Mouse (Mus musculus) heart, embryonic 14.5 days (tissue): Measurements from ENCODE around the gene Ddx52. TPM values are rescaled to one million over a fixed set of nuclear protein-coding genes. Genes with fewer than 3 reads are reported as not detected.

ENCODE experiments used
- ATAC-seq: fragments of 200-750 bp; cut with Nextera tagmentation; 2 replicates; pipeline ENCODE4 v1.8.0; 2017; ENCODE audit warnings: low read depth, moderate TSS enrichment; ENCODE audit not compliant: insufficient number of reproducible peaks, insufficient read depth, low FRiP score
- H3K27ac ChIP-seq, 2 experiments: fragments of 200-500 bp in 1 of 2; fragments of 300-500 bp in 1 of 2; sonication (generic) in 1 of 2; replicated peaks in 1 of 2; 2 replicates each; pipeline ENCODE4 v1.5.1; 2012 to 2014; ENCODE audit warnings: low read depth in 2 of 2, low read length in 2 of 2, control low read depth in 1 of 2, mild to moderate bottlenecking in 1 of 2, mixed read lengths in 1 of 2; ENCODE audit not compliant: control insufficient read depth in 1 of 2, insufficient read depth in 1 of 2
- H3K27me3 ChIP-seq: fragments of 300-500 bp; sonication (generic); 2 replicates; pipeline ENCODE4 v1.6.1; 2014; ENCODE audit warnings: mild to moderate bottlenecking, low read length, control low read depth; ENCODE audit not compliant: control insufficient read depth, insufficient read depth
- H3K36me3 ChIP-seq: fragments of 300-500 bp; sonication (generic); 2 replicates; pipeline ENCODE4 v1.6.1; 2014; ENCODE audit warnings: mild to moderate bottlenecking, control low read depth, low read length, mixed read lengths; ENCODE audit not compliant: control insufficient read depth, insufficient read depth
- H3K4me1 ChIP-seq, 2 experiments: fragments of 200-500 bp in 1 of 2; fragments of 300-500 bp in 1 of 2; sonication (generic) in 1 of 2; 2 replicates each; pipeline ENCODE4 v1.6.1; 2012 to 2014; ENCODE audit warnings: low read length in 2 of 2, control low read depth in 1 of 2, mixed read lengths in 1 of 2; ENCODE audit not compliant: control insufficient read depth in 2 of 2, insufficient read depth in 2 of 2
- H3K4me2 ChIP-seq: fragments of 300-500 bp; sonication (generic); 2 replicates; pipeline ENCODE4 v1.6.1; 2014; ENCODE audit warnings: mild to moderate bottlenecking, low read length
- H3K4me3 ChIP-seq, 2 experiments: fragments of 200-500 bp in 1 of 2; fragments of 300-500 bp in 1 of 2; sonication (generic) in 1 of 2; 2 replicates each; pipeline ENCODE4 v1.5.1; 2012 to 2014; ENCODE audit warnings: low read length in 2 of 2, mild to moderate bottlenecking in 2 of 2, control low read depth in 1 of 2, low read depth in 1 of 2, moderate library complexity in 1 of 2; ENCODE audit not compliant: control insufficient read depth in 1 of 2, insufficient read depth in 1 of 2
- H3K9ac ChIP-seq: fragments of 300-500 bp; sonication (generic); 2 replicates; pipeline ENCODE4 v1.6.1; 2014; ENCODE audit warnings: mild to moderate bottlenecking, low read length
- H3K9me3 ChIP-seq: fragments of 300-500 bp; sonication (generic); 2 replicates; pipeline ENCODE4 v1.6.1; 2016; ENCODE audit warnings: low read length, control low read depth; ENCODE audit not compliant: control insufficient read depth
- WGBS: fragments of 180-500 bp; shearing (Covaris S2); extraction: QIAGEN DNeasy Blood & Tissue Kit; methylation state at CpG from one replicate; pipeline ENCODE4 v1.1.7; 2014; 5-methylcytosine and 5-hydroxymethylcytosine counted together
- polyA plus RNA-seq: library from polyadenylated mRNA; unstranded; fragments of >200 nt; fragmentation: Nextera tagmentation; extraction: Ambion mirVana; gene quantifications from 2 replicates; pipeline ENCODE4 v1.2.1, GENCODE M21; 2014

The Ddx52 gene
- 19.7 and 21.8 TPM in 2 replicates for polyA plus RNA-seq

GRCm38 (mm10) chr11:83941950-83942840 is at the start of gene Ddx52:
Gene Ddx52, plus strand, starts transcription at chr11:83942062.
- Histone ChIP-seq H3K4me3 (peak within 1 kb of the TSS; percentile 92 to 97), H3K9ac (peak within 1 kb of the TSS; percentile 95), H3K9me3 (no peaks in the 10 kb centered on the region), H3K36me3 (peaks cover 40% of the 10 kb centered on the region), H3K27me3 (peaks cover 16% of the 10 kb centered on the region; the same call in 1 of the 2 replicates), H3K4me1 (peaks cover 2 to 11% of the 10 kb centered on the region in 2 experiments; a peak in 3 of 4 replicates), H3K27ac (peak within 1 kb of the TSS; percentile 63 to 75), H3K4me2 (peak within 1 kb of the TSS; percentile 88)
- 1% methylated on average over 43 of the region's 49 CpGs for WGBS
- ATAC-seq = peak; percentile 81; the same call in 1 of the 2 replicates

DNA sequence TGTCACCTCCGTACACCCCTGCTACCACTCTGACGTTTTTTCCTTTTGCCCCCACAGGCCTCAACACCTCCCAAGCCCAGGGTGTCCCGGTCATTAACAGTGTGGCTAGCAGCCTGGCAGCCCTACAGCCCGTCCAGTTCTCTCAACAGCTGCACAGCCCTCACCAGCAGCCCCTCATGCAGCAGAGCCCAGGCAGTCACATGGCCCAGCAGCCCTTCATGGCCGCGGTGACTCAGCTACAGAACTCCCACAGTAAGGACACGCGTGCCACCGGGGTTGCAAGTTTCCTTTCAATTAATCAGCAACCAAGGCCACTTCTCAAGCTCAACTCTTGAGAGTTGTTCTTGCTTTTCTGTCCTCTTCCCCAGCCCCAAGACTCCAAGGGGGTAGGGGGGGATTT is 48.5 kb upstream of the Ddx52 start:
- H3K9ac ChIP-seq = no peak overlapping the region
- H3K27me3 ChIP-seq = no peaks in the 10 kb centered on the region
- H3K27ac ChIP-seq = no peak overlapping the region
- H3K4me2 ChIP-seq = no peak overlapping the region
- H3K4me1 ChIP-seq = no peaks in the 10 kb centered on the region
- H3K36me3 ChIP-seq = no peaks in the 10 kb centered on the region
- H3K4me3 ChIP-seq = no peak overlapping the region
- no peak for ATAC-seq
- H3K9me3 ChIP-seq = no peaks in the 10 kb centered on the region
- WGBS = 68% methylated on average over 9 of the region's 9 CpGs

- WGBS = 79% methylated on average over 16 of the region's 16 CpGs
- ATAC-seq = no peak
Measured at GRCm38 (mm10) chr11:83896430-83897410, 45.1 kb upstream of the Ddx52 start.

GRCm38 (mm10) chr11:83897569-83897968 is 44.3 kb upstream of the Ddx52 start:
- Histone ChIP-seq H3K36me3 (no peaks in the 10 kb centered on the region), H3K4me3 (no peak overlapping the region), H3K4me1 (no peaks in the 10 kb centered on the region), H3K9me3 (no peaks in the 10 kb centered on the region), H3K27me3 (no peaks in the 10 kb centered on the region), H3K27ac (no peak overlapping the region), H3K4me2 (no peak overlapping the region), H3K9ac (no peak overlapping the region)
- ATAC-seq = no peak
- WGBS = 65% methylated on average over 7 of the region's 7 CpGs

More at GRCm38 (mm10) chr11:83896430-83897410, 45.1 kb upstream of the Ddx52 start:
- Histone ChIP-seq H3K9me3 (no peaks in the 10 kb centered on the region), H3K4me2 (no peak overlapping the region), H3K4me1 (no peaks in the 10 kb centered on the region), H3K36me3 (no peaks in the 10 kb centered on the region), H3K4me3 (no peak overlapping the region), H3K27ac (no peak overlapping the region), H3K27me3 (no peaks in the 10 kb centered on the region), H3K9ac (no peak overlapping the region)

GRCm38 (mm10) chr11:83902812-83903211 is 39.0 kb upstream of the Ddx52 start:
- H3K4me1 ChIP-seq = no peaks in the 10 kb centered on the region
- H3K36me3 ChIP-seq = no peaks in the 10 kb centered on the region
- H3K9ac ChIP-seq = no peak overlapping the region
- no peak for ATAC-seq
- H3K27me3 ChIP-seq = no peaks in the 10 kb centered on the region
- H3K27ac ChIP-seq = no peak overlapping the region
- H3K9me3 ChIP-seq = no peaks in the 10 kb centered on the region
- 74% methylated on average over 3 of the region's 3 CpGs for WGBS
- no peak overlapping the region for H3K4me2 ChIP-seq
- H3K4me3 ChIP-seq = no peak overlapping the region

- Histone ChIP-seq H3K4me3 (no peak overlapping the region), H3K9ac (no peak overlapping the region), H3K4me1 (no peaks in the 10 kb centered on the region), H3K27ac (no peak overlapping the region), H3K4me2 (no peak overlapping the region), H3K36me3 (no peaks in the 10 kb centered on the region), H3K27me3 (no peaks in the 10 kb centered on the region), H3K9me3 (no peaks in the 10 kb centered on the region)
- 74% methylated on average over 5 of the region's 5 CpGs for WGBS
- ATAC-seq = no peak
Measured at GRCm38 (mm10) chr11:83905756-83906155, 36.1 kb upstream of the Ddx52 start.

DNA sequence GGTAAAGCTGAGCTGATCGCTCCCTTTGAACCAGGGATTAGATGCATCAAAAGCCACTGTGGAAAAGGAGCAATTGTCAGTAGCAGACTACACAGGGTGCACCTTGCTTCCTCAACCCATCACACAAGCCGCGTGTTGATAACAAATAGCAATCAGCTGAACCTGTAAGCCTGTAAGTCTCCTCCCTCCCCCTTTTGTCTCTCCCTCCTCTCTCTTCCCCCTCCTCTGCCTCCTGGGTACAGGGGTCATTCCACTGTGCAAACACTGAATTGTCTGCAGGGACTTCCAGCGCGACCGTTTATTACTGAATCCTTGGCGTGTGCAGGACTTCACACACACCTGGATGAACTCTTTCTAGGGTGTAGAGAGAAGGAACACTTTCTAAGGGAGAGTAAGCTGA is 33.5 kb upstream of the Ddx52 start:
- Histone ChIP-seq H3K9me3 (no peaks in the 10 kb centered on the region), H3K27ac (no peak overlapping the region), H3K4me3 (no peak overlapping the region), H3K9ac (no peak overlapping the region), H3K4me2 (no peak overlapping the region), H3K36me3 (no peaks in the 10 kb centered on the region), H3K27me3 (no peaks in the 10 kb centered on the region), H3K4me1 (no peaks in the 10 kb centered on the region)
- WGBS = 39% methylated on average over 7 of the region's 7 CpGs
- no peak for ATAC-seq
